Mouse (Mus musculus): Measurements from ENCODE around the gene Otulin. TPM values are rescaled to one million over a fixed set of nuclear protein-coding genes. Genes with fewer than 3 reads are reported as not detected.

The Otulin gene
- polyA plus RNA-seq, 1 experiment: 53.1 TPM

DNA sequence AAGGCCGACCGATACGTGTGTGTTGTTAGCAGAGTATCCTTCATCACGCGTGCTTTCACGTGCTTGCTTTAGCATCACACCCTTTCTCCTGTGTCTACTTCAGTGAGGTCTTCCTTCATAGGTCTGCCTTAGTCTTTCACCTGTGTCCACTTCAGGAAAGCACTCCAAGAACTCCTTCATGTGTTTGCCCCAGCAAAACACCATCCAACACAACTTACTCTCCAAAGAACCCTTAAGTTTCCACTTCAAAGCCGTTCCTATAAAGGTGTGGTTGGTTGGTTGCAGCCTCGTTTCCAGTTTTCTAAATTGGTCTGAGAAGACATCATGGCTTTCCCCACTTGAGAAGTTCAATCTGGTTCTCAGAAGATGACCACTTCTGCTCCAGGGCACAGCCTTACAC is 16.2 kb upstream of the Otulin start:
- Histone ChIP-seq H3K4me3 (ENCODE audit: extremely low read depth, insufficient read depth, insufficient read length) (no peak overlapping the region), H3K27me3 (ENCODE audit: control insufficient read depth, insufficient read depth, low read length) (no peaks in the 10 kb centered on the region), H3K27ac (ENCODE audit: insufficient read depth, low read length) (no peak overlapping the region), H3K4me1 (ENCODE audit: control insufficient read depth, insufficient read depth, insufficient read length) (no peaks in the 10 kb centered on the region), H3K36me3 (ENCODE audit: control insufficient read depth, insufficient read depth, low read length) (no peaks in the 10 kb centered on the region)
- WGBS: 95% methylated on average over 8 of the region's 8 CpGs
- TF ChIP-seq CTCF (IDR thresholded peaks at IDR 0.05; ENCODE audit: extremely low read depth, insufficient read depth, insufficient read length, insufficient replicate concordance): no peak
- no peak for TF ChIP-seq POLR2A (IDR thresholded peaks at IDR 0.05; ENCODE audit: low read depth, low read length)
- DNase-seq (ENCODE audit: low read depth in 1 of 2, low spot score in 2 of 2): no peak

DNA sequence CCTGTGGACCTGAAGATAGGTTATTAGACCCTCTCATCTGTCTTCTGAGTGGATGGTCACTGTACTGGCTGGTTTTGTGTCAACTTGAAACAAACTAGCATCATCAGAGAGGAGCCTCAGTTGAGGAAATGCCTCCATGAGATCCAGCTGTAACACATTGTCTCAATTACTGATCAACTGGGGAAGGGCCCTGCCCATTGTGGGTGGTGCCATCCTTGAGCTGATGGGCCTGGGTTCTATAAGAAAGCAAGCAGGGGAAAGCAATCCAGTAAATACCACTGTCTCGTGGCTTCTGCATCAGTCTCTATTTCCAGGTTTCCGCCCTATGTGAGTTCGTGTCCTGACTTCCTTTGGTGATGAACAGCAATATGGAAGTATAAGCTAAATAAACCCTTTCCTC is 14.8 kb upstream of the Otulin start:
- DNase-seq (ENCODE audit: low read depth in 1 of 2, low spot score in 2 of 2): no peak
- WGBS: 89% methylated on average over 3 of the region's 3 CpGs
- Histone ChIP-seq H3K4me3 (ENCODE audit: extremely low read depth, insufficient read depth, insufficient read length) (no peak overlapping the region), H3K36me3 (ENCODE audit: control insufficient read depth, insufficient read depth, low read length) (no peaks in the 10 kb centered on the region), H3K27ac (ENCODE audit: insufficient read depth, low read length) (no peak overlapping the region), H3K4me1 (ENCODE audit: control insufficient read depth, insufficient read depth, insufficient read length) (peaks cover 3% of the 10 kb centered on the region; the same call in 1 of the 2 replicates), H3K27me3 (ENCODE audit: control insufficient read depth, insufficient read depth, low read length) (no peaks in the 10 kb centered on the region)
- TF ChIP-seq POLR2A (IDR thresholded peaks at IDR 0.05; ENCODE audit: low read depth, low read length): no peak

DNA sequence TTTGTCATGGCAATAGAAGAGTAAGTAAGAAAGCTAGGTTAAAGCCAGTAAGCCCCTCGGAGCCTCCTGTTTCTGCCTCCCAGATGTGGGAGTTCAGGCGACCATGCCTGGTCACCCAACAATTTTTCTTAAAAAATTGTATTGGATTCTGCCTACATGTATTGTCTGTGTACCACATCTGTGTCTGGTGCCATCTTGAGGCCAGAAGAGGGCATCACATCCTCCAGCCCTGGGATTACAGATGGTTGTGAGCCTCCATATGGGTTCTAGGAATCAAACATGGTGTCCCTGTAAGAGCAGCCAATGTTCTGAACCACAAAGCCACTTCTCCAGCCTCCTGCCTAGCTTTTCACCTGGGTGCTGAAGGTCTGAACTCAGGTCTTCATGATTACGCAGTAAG is 12.4 kb upstream of the Otulin start:
- DNase-seq (ENCODE audit: low read depth in 1 of 2, low spot score in 2 of 2): peak in 1 of 2 experiments; percentile 58
- WGBS: 92% methylated on average over 3 of the region's 3 CpGs
- H3K27ac ChIP-seq (ENCODE audit: insufficient read depth, low read length): no peak overlapping the region
- no peaks in the 10 kb centered on the region for H3K27me3 ChIP-seq (ENCODE audit: control insufficient read depth, insufficient read depth, low read length)
- H3K4me3 ChIP-seq (ENCODE audit: extremely low read depth, insufficient read depth, insufficient read length): no peak overlapping the region
- no peaks in the 10 kb centered on the region for H3K36me3 ChIP-seq (ENCODE audit: control insufficient read depth, insufficient read depth, low read length)
- TF ChIP-seq CTCF (IDR thresholded peaks at IDR 0.05; ENCODE audit: extremely low read depth, insufficient read depth, insufficient read length, insufficient replicate concordance) (peak; percentile 51; the same call in 1 of the 2 replicates), POLR2A (IDR thresholded peaks at IDR 0.05; ENCODE audit: low read depth, low read length) (no peak)
- peaks cover 3% of the 10 kb centered on the region; the same call in 1 of the 2 replicates for H3K4me1 ChIP-seq (ENCODE audit: control insufficient read depth, insufficient read depth, insufficient read length)

DNA sequence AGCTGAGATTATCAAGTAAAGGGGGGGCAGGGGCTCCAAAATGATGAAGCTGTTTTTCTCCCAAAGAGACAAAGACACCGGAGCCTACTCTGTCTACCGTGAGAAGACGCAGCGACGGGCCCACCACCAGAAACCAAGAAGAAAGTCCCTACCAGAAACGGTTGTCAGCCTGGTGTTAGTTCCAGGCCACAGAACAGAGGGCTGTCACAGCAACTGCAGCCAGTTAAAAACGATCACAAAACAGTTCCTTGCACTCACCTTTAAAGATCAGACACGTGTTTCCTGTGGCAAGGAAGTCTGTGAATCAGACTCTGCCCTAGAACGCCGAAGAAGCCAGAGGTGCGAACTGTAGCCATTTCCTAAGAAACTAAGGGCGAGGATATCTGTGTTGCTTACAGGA is 10.7 kb upstream of the Otulin start:
- no peaks in the 10 kb centered on the region for H3K36me3 ChIP-seq (ENCODE audit: control insufficient read depth, insufficient read depth, low read length)
- DNase-seq (ENCODE audit: low read depth in 1 of 2, low spot score in 2 of 2): peak; percentile 47 to 53
- peak overlapping the region; percentile 83 for H3K27ac ChIP-seq (ENCODE audit: insufficient read depth, low read length)
- H3K27me3 ChIP-seq (ENCODE audit: control insufficient read depth, insufficient read depth, low read length): no peaks in the 10 kb centered on the region
- H3K4me3 ChIP-seq (ENCODE audit: extremely low read depth, insufficient read depth, insufficient read length): no peak overlapping the region
- H3K4me1 ChIP-seq (ENCODE audit: control insufficient read depth, insufficient read depth, insufficient read length): peaks cover 3% of the 10 kb centered on the region; the same call in 1 of the 2 replicates
- TF ChIP-seq POLR2A (IDR thresholded peaks at IDR 0.05; ENCODE audit: low read depth, low read length) (no peak), CTCF (IDR thresholded peaks at IDR 0.05; ENCODE audit: extremely low read depth, insufficient read depth, insufficient read length, insufficient replicate concordance) (no peak)
- 9% methylated on average over 12 of the region's 12 CpGs for WGBS

DNA sequence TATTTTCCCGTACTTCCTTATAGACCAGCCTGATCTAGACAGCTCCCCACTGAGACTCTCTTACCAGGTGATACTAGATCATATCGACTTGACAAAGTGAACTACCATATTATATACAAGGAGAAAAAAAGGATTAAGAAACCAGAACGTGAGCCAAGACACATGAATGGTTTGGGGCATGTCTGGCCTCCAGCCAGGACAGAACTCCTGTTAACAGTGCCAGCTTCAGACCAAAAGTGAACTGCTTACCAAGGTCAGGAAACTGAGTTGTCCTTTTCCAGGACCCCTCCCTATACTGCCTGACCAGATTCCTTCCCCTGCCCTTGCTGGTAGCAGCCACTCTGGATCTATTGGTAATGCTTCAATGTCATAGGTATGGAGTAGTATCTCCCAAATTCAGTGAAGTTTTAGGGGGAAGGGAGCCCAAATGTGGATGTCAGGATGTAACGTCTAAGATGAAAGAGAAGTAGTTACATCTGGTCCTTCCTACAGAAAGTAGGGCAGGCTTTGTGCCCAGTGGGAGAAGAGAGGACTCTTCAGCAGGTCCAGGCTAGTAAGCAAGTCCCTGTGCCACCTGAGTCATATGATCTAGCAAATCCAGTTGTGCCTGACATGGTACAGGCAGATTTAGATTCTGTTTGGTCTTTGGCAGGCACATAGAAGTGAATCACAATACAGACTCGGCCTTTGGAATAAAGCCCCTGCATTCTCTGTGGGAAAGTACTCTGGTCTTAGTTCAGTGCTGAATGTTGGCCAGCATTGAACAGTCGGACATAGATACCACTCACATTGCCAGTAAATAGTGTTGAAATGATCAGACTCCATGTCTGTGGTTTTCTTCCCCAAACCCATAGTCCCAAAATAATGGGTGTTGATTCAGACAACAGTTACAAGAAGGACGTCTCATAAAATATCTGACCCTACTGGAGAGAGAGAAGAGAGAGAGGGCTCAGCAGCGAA is 3.7 kb upstream of the Otulin start:
- no peak for DNase-seq (ENCODE audit: low read depth in 1 of 2, low spot score in 2 of 2)
- Histone ChIP-seq H3K36me3 (ENCODE audit: control insufficient read depth, insufficient read depth, low read length) (no peaks in the 10 kb centered on the region), H3K27me3 (ENCODE audit: control insufficient read depth, insufficient read depth, low read length) (no peaks in the 10 kb centered on the region), H3K27ac (ENCODE audit: insufficient read depth, low read length) (no peak overlapping the region), H3K4me1 (ENCODE audit: control insufficient read depth, insufficient read depth, insufficient read length) (no peaks in the 10 kb centered on the region; the same call in 1 of the 2 replicates), H3K4me3 (ENCODE audit: extremely low read depth, insufficient read depth, insufficient read length) (no peak overlapping the region)
- no peak for TF ChIP-seq POLR2A (IDR thresholded peaks at IDR 0.05; ENCODE audit: low read depth, low read length)
- TF ChIP-seq CTCF (IDR thresholded peaks at IDR 0.05; ENCODE audit: extremely low read depth, insufficient read depth, insufficient read length, insufficient replicate concordance): no peak
- WGBS: 82% methylated on average over 8 of the region's 8 CpGs

DNA sequence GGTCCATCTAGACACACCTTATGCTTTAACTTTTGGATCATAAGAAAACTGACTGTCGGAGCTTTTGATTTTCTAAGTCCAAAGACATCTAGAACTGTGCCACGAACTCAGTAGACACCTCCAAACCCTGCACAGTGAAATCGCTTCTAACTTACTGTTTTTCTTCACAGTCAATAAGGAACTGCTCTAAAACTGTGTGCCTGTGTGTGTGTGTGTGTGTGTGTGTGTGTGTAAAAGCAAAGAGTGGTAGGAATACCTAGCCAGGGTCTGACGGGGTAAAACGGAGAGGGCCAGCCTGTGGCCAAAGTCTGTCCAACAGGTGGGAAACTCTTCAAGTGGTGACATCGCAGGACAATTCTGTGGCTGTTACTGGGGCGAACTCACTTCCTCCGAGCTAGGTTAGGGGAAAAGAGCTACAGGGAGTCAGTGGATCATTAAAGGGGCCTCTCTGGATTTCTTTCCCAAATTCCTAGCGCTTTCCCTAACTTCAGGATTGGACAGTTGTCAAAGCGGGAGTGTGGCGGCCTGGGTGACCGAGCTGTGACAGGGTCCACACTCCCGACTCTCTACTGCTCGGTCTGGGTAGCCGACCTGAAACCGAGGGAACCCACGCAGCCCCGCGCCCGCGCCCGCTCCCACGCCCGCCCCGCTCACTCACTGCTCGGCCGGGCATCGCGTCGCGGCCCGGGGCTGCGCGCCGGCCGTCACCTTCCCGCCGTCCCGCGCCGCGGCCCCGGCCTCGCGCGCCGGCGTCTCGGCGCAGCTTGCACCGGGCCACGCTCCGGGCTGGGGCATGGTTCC is 493 bp downstream of the Otulin start:
- Histone ChIP-seq H3K4me1 (ENCODE audit: control insufficient read depth, insufficient read depth, insufficient read length) (peaks cover 28% of the 10 kb centered on the region; the same call in 1 of the 2 replicates), H3K27ac (ENCODE audit: insufficient read depth, low read length) (peak overlapping the region; percentile 78), H3K36me3 (ENCODE audit: control insufficient read depth, insufficient read depth, low read length) (peaks cover 3% of the 10 kb centered on the region; the same call in 1 of the 2 replicates), H3K27me3 (ENCODE audit: control insufficient read depth, insufficient read depth, low read length) (no peaks in the 10 kb centered on the region), H3K4me3 (ENCODE audit: extremely low read depth, insufficient read depth, insufficient read length) (peak overlapping the region; percentile 93)
- DNase-seq (ENCODE audit: low read depth in 1 of 2, low spot score in 2 of 2): no peak
- TF ChIP-seq CTCF (IDR thresholded peaks at IDR 0.05; ENCODE audit: extremely low read depth, insufficient read depth, insufficient read length, insufficient replicate concordance): no peak
- TF ChIP-seq POLR2A (IDR thresholded peaks at IDR 0.05; ENCODE audit: low read depth, low read length): no peak
- under 1% methylated on average over 52 of the region's 53 CpGs for WGBS
